Mouse (Mus musculus) A20 (cell line): ENCODE measurements around the gene Cep70.

Experiments
- DNase-seq: peaks from one replicate; pipeline ENCODE4 v3.0.0-alpha.2; 2011; ENCODE audit warnings: low read depth, low spot score

Gene Cep70

DNA sequence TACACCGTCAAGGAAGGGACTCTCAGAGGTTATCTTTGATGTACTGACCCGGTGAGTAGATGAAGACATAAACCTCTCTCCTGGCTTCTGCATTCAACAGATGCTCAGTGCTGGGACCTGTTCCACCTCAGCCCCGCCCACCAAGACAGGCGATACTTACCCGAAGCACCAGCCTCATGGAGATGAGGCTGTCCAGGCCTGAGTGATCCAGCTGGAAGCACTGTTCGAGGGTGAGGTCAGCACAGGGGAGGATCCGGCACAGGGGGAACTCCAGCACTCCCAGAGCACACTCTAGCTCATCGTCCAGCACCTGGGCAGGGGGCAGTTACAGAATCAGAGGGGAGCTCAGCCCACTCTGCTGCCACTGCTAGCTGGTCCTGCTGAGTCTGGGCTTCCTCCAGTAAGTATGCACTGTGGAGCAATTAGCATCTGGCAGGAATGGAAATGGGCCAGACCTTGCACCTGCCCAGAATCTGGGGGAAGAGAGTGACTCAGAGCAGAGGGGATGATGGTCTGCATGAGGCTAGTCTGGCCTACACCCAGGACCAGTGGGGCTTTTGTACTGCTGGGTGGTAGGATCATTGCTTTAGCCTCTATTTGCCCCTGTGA is 76.3 kb downstream of the Cep70 start:
- DNase-seq: no peak

DNA sequence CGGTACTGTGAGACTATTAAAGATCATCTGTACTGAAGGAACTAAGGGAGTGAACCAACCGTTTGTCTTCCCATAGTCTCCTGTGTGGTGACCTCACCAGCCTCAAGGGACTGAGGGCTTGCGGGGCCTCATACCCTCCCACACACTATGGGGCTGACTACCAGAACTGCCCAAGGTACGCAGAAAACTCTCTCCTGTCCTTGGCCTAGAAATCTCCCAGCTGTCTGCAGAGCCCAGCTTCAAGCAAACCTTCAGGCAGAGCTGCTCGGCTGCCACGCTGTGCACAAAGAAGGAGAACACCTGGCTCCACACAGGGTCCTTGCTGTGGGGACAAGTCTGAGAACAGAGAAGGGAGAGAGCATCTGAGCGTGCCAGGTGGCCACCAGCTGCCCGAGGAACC is 76.8 kb downstream of the Cep70 start:
- peak; percentile 64 for DNase-seq

DNA sequence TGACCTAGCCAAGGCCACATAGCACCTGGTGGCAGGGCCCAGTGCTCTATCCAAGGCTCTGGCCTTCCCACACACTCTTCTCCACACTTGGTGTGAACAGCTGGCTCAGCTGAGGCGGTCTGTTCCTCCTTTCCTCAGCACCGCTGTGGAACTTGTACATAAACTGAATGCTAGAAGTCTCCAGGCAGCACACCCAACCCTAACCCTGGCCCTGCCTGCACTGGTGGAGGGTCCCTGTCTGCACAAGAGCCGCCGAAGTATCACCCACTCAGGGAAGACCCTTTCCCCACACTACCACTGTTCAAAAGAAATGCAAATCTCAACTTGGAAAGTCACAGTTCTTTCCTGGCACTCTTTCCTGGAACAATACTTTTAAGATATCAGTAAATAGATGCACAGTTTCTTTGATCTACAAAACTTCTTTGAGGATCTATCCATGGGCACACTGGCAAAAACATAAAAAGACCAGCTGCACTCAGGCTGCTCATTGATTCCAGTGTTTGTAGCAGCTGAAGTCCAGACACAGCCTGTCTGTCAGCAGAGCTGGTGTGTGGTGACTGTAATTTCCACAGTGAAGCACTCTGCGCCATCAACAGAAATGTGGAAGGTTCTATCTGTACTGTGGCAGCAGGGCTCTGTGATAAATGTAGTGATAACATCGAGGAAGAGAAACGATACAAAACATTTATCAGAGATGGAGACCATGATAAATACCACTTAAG is 82.2 kb downstream of the Cep70 start:
- DNase-seq: no peak

DNA sequence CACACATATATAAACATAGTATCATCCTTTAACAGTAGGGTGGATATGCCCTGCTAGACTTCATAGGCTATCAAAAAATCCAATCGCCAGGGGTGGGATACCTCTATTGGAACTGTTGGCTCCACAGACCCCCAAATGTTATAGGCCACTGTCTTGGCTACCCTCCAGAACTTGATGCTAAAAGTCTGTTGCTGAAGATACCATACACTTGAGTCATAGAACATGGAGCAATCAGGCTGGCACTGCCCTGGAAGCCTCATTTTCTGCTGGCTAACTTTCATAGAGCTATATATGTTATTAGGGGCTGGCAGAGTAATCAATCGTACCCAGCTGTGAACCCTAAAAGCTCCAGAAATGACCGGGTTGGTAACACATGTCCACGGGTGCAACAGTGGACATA is 82.8 kb downstream of the Cep70 start:
- DNase-seq: no peak

DNA sequence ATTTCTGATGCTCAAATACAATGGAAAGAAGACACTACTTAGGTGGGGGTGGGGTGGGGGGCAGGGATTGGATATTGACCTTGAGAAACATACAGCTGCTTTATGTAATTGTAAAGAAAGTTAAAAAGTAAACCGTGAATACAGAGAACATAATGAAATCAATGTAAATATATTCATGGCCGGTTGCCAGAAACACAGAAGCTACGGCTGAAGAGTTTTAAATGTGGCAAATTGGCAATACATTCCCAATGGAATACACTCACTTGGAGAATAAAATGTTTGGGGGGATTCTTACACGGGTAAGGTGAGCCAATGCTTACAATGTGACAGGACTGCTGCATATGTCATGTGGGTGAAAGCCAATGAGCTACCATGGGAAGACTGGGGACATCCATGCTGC is 83.7 kb downstream of the Cep70 start:
- DNase-seq: no peak

DNA sequence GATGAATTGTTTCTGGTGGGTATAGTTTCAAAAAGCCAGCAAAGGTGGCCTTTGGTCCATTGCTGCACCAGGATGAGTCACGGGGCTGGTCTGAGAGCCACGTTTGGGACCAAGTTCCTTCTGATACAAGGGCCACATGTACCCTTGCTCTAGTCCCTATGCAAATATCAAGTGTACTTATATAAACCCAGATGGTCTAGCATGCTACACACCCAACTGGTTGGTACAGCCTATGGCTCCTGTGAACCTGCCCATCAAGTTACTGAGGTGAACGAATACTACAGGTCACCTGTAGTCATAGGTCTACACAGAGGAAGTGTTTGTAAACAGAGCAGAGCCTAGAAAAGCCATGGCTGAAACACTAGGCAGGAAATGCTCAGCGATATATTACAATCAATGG is 93.4 kb downstream of the Cep70 start:
- no peak for DNase-seq

DNA sequence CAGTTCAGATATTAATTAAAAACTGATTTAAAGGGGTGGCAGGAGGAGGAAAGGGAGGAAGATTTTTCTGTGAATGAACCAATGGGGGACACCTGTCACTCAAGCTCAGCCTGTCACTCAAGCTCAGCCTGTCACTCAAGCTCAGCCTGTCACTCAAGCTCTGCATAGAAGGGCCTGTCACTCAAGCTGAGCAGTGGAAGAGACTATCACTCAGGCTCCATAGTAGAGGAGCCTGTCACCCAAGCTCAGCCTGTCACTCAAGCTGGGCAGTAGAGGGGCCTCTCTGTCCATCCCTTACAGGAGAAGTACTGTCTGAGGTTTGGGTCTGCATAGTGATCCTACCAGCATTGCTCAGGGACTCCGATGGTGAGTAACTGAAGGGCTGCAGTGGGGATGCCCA is 95.1 kb downstream of the Cep70 start:
- DNase-seq: no peak

DNA sequence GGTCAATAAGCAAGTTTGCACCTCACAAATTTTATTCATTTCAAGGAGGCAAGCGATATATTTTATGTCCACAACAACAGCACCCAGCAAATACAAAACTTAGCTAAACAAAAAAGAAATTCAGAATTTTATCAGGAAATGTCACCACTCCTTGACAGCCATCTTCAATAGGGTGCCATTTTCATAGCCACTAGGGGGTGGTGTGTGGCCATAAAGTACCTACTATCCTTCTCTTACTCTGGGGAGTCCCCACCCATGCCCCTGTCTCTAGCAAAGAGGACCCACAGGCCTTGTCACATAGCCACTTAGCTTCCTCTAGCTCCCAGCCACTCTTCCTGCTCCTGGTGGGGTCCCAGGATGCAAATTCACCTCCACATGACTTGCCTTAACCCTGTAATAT is 96.0 kb downstream of the Cep70 start:
- no peak for DNase-seq

DNA sequence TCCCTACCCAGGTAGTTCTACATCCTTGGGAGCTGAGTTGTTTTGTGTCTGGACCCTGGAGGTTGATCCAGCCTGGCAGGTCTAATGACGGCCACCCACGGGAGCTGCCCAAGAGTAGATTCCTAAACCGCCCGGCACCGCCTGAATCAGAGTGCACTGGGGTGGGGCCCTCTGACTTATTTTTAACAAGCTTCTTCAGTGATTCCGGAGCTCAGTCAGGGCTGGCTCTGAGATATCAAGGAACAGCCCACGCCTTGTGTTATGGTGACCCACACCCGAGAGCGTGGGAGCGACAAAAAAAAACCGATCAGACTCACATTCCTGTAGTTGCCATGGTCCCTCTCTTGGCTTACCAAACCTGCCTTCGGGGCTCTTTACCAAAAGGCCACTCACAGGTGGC is 97.0 kb downstream of the Cep70 start:
- DNase-seq: no peak

DNA sequence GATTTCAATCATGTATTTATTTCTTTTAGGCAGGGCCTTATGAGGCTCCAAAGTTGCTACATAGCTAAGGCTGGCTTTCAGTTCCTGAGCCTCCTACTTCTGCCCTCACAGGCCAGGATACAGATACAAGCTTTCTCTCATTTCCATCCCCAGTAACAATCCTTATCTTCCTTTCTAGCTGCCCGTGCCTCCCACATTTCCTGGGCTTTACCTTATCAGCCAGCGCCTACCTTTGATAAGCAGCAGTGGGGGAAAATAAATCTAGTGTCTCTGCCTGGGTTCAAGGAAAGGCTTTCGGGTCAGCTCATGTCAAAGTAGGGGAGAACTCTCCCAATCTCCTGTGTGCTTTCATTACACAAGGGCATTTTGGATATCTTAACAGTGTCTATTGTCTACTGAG is 98.4 kb downstream of the Cep70 start:
- no peak for DNase-seq

DNA sequence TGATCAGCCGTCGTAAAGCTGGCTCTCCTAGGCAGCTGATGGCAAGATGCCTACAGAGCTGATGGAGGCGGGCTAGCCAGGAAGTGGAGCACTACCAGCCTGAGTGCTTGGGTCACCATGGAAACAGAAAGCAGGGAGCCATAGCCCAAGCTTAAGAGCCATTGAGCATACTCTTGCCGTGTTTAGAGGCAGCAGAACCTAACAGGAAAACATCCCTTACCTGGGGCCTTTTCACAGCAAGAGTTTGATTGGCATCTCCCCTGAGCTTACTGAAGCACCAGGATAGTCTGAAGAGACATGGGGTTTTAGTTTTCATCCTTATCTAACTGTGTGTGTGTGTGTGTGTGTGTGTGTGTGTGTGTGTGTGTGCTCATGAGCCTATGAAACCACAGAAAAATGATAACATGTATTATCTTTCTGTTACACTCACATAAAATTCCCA is 102.2 kb downstream of the Cep70 start:
- no peak for DNase-seq
